Mouse (Mus musculus) liver, embryonic 14.5 days (tissue): ENCODE measurements around the gene Zfp46.

Source experiments
- CTCF ChIP-seq: IDR thresholded peaks from 2 replicates; pipeline ENCODE4 v1.5.1; 2016; ENCODE audit warnings: antibody characterized with exemption, low read depth, control low read depth
- EP300 ChIP-seq: IDR thresholded peaks from 2 replicates; pipeline ENCODE4 v1.6.1; 2016; ENCODE audit warnings: antibody characterized with exemption, low read depth

DNA sequence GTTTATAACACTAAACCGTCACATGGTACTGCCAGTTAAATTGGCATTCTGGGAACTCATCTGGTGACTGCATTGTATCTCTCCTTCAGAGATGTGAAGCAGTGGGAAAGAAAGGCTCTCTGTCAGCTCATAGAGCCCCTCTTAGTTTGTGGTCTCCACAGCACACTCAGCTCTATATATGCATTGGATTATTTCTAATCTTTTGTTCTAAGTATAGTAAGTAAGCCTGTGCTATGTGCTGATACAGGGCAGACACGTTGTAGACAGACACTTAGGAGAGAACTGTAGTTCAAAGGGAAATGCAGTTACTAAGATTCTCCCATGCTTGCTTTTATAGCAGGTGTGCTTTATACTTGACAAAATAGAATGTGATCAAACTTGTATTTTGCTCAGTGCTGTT lies 50.6 kb downstream of the Zfp46 start:
- no peak for TF ChIP-seq EP300
- no peak for TF ChIP-seq CTCF
